Mouse (Mus musculus): ENCODE results near the gene Ostf1.
"Not testable (repeated sequence)": the region's sequence is repeated elsewhere in the genome, so short reads cannot be mapped to it uniquely, and the experiment has no call there.

Gene Ostf1

GRCm38 (mm10) chr19:18598265-18598926, 33.2 kb downstream of the Ostf1 start:
- in situ Hi-C loops (cut with MseI, MboI) = no loop called here

- in situ Hi-C loops (cut with MseI, MboI) = no loop called here
Measured at GRCm38 (mm10) chr19:18597772-18598171, 33.9 kb downstream of the Ostf1 start.

- in situ Hi-C loops (cut with MseI, MboI) = no loop called here
Measured at GRCm38 (mm10) chr19:18596876-18597275, 34.7 kb downstream of the Ostf1 start.

- in situ Hi-C loops (cut with MseI, MboI) = no loop called here
Measured at GRCm38 (mm10) chr19:18593722-18594121, 37.9 kb downstream of the Ostf1 start.

- in situ Hi-C loops (cut with MseI, MboI) = no loop called here
Measured at GRCm38 (mm10) chr19:18592919-18593318, 38.7 kb downstream of the Ostf1 start.

- in situ Hi-C loops (cut with MseI, MboI) = no loop called here
Measured at GRCm38 (mm10) chr19:18590942-18591354, 40.7 kb downstream of the Ostf1 start.

- in situ Hi-C loops (cut with MseI, MboI) = no loop called here
Measured at GRCm38 (mm10) chr19:18590234-18590633, 41.4 kb downstream of the Ostf1 start.

- in situ Hi-C loops (cut with MseI, MboI) = no loop called here
Measured at GRCm38 (mm10) chr19:18589276-18589675, 42.3 kb downstream of the Ostf1 start.

GRCm38 (mm10) chr19:18588801-18589200, 42.8 kb downstream of the Ostf1 start:
- in situ Hi-C loops (cut with MseI, MboI) = not testable (repeated sequence)

GRCm38 (mm10) chr19:18588243-18588642, 43.4 kb downstream of the Ostf1 start:
- in situ Hi-C loops (cut with MseI, MboI) = no loop called here

- in situ Hi-C loops (cut with MseI, MboI) = no loop called here
Measured at GRCm38 (mm10) chr19:18587118-18587517, 44.5 kb downstream of the Ostf1 start.

- in situ Hi-C loops (cut with MseI, MboI) = no loop called here
Measured at GRCm38 (mm10) chr19:18584621-18585020, 47.0 kb downstream of the Ostf1 start.

GRCm38 (mm10) chr19:18583706-18584105, 47.9 kb downstream of the Ostf1 start:
- in situ Hi-C loops (cut with MseI, MboI) = no loop called here

GRCm38 (mm10) chr19:18582887-18583286, 48.7 kb downstream of the Ostf1 start:
- in situ Hi-C loops (cut with MseI, MboI) = no loop called here

GRCm38 (mm10) chr19:18582226-18582625, 49.4 kb downstream of the Ostf1 start:
- in situ Hi-C loops (cut with MseI, MboI) = no loop called here

- in situ Hi-C loops (cut with MseI, MboI) = no loop called here
Measured at GRCm38 (mm10) chr19:18581046-18581445, 50.6 kb downstream of the Ostf1 start.

- in situ Hi-C loops (cut with MseI, MboI) = no loop called here
Measured at GRCm38 (mm10) chr19:18579012-18579358, 52.6 kb downstream of the Ostf1 start.

- in situ Hi-C loops (cut with MseI, MboI) = no loop called here
Measured at GRCm38 (mm10) chr19:18578216-18579011, 53.2 kb downstream of the Ostf1 start.

GRCm38 (mm10) chr19:18577348-18577747, 54.3 kb downstream of the Ostf1 start:
- in situ Hi-C loops (cut with MseI, MboI) = no loop called here

- in situ Hi-C loops (cut with MseI, MboI) = no loop called here
Measured at GRCm38 (mm10) chr19:18575891-18576290, 55.7 kb downstream of the Ostf1 start.

- in situ Hi-C loops (cut with MseI, MboI) = loop anchor here in 1 of 2 experiments (25.0 kb wide), 1 partner anchor 712 kb away; no protein-coding TSS in a partner anchor
Measured at GRCm38 (mm10) chr19:18573907-18574306, 57.7 kb downstream of the Ostf1 start.

GRCm38 (mm10) chr19:18573443-18573842, 58.2 kb downstream of the Ostf1 start:
- in situ Hi-C loops (cut with MseI, MboI) = loop anchor here in 1 of 2 experiments (25.0 kb wide), 1 partner anchor 711 kb away; no protein-coding TSS in a partner anchor

- in situ Hi-C loops (cut with MseI, MboI) = loop anchor here in 1 of 2 experiments (25.0 kb wide), 1 partner anchor 707 kb away; no protein-coding TSS in a partner anchor
Measured at GRCm38 (mm10) chr19:18569496-18569895, 62.1 kb downstream of the Ostf1 start.

Data from mouse trophoblast stem cell (cell line).